Mouse (Mus musculus): ENCODE measurements around the gene Tmem182. TPM values are rescaled to one million over a fixed set of nuclear protein-coding genes. Genes with fewer than 3 reads are reported as not detected.

Gene Tmem182
- total RNA-seq (2021), result 100 to 1,000 TPM; 124 to 131 TPM

DNA sequence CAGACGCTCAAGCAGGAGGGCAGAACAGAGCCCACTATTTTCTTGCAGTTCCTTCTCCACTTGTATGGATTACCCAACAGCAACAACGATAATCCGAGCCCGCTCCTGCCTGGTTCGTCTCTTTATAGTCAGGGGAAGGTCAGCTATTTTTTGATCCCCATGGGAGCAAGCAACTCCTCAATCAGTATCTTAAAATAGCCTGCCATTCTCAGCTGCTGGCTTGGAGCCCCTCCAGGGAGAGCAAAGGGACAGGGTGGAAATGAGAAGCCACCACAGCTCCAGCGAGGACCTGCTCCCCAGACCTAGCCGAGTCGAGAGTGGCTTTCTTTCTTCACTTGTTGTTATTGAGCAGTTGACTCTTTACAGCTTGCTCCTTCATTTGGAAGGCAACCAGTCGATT lies at the start of gene Tmem182:
Gene Tmem182 (plus strand): TSS at position 251 of the 400 bp plus-strand sequence.
- intact Hi-C loops (cut with DNase I), result no loop called here
- peak; percentile 89 to 90 for DNase-seq

GRCm38 (mm10) chr1:40759751-40760445 lies 45.5 kb upstream of the Tmem182 start:
- no peak for DNase-seq
- intact Hi-C loops (cut with DNase I), result no loop called here

DNA sequence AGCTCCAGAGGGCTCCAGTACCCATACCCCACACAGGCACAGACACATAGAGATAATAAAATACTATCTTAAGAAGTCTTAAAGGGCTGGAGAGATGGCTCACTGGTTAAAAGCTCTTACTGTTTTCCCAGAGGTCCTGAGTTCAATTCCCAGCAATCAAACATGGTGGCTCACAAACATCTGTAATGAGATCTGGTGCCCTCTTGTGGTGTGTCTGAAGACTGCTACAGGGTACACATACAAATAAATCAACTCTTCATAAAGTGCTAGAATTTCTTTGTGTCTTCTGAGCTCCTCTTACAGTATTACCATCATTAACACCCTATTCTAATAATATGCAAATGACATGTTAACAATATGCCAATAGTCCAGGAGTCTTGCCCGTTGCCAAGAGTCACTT lies 41.4 kb upstream of the Tmem182 start:
- intact Hi-C loops (cut with DNase I), result no loop called here
- DNase-seq, result no peak

GRCm38 (mm10) chr1:40764701-40765275 lies 40.6 kb upstream of the Tmem182 start:
- DNase-seq, result no peak
- intact Hi-C loops (cut with DNase I), result loop anchor here (5.0 kb wide), 2 partner anchors 87 to 187 kb away; no protein-coding TSS in a partner anchor

DNA sequence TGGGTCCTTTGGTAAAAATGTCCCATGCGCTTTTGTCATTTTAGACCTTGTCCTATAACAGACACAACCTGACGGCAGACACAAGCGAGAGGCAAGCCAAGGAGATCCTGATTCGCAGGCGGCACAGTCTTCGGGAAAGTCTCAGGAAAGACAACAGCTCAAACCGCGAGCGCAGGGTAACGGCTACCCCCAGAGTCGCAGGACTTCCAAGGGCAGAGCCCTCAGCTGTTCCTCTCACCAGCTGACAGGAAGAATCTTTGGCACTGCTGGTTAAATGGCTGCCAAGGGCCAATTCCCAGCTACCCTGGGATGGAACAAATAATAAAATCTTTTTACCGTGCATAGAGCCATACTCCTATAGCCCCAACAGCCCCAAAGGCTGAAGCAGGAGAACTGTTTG lies 39.9 kb upstream of the Tmem182 start:
- intact Hi-C loops (cut with DNase I), result loop anchor here (5.0 kb wide), 2 partner anchors 88 to 188 kb away; no protein-coding TSS in a partner anchor
- DNase-seq, result no peak

DNA sequence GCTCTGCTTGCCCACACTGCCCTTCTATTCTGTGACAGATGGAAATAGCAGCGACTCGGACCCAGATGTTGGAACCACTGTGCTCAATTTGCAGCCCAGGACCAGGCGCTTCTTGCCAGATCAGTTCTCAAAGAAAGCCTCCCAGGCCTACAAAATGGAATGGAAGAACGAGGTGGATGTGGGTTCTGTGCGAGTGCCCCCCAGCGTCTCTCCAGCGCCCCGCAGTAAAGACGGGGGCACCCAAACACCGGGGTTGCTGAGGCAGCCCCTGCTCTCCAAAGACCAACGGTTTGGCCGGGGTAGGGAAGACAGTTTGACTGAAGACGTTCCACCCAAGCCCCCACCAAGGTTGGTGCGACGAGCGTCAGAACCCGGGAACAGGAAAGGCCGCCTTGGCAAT lies 37.8 kb upstream of the Tmem182 start:
- no peak for DNase-seq
- intact Hi-C loops (cut with DNase I), result loop anchor here (5.0 kb wide), 2 partner anchors 90 to 190 kb away; no protein-coding TSS in a partner anchor

DNA sequence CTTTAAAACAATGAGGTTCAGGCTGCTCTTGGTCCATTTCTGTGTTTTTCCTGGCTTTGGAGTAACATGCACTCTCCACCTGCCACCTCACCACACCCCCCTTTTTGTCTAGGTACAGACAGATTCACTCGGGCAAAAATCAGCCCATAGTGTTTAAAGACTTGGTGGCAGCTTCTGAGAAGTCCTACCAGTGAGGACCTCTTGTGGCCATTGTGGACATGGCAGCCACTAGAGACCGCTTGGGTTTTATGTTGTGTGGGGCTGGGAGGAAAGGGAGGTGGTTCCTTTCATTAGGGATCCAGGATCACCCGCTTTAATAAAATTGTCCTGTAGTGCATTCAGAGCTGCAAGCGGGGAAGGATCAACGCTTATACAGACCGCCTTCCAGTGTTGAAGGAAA lies 36.8 kb upstream of the Tmem182 start:
- peak; percentile 58 to 62 for DNase-seq
- intact Hi-C loops (cut with DNase I), result loop anchor here (2.0 to 5.0 kb wide), 3 partner anchors 91 to 191 kb away; no protein-coding TSS in a partner anchor

DNA sequence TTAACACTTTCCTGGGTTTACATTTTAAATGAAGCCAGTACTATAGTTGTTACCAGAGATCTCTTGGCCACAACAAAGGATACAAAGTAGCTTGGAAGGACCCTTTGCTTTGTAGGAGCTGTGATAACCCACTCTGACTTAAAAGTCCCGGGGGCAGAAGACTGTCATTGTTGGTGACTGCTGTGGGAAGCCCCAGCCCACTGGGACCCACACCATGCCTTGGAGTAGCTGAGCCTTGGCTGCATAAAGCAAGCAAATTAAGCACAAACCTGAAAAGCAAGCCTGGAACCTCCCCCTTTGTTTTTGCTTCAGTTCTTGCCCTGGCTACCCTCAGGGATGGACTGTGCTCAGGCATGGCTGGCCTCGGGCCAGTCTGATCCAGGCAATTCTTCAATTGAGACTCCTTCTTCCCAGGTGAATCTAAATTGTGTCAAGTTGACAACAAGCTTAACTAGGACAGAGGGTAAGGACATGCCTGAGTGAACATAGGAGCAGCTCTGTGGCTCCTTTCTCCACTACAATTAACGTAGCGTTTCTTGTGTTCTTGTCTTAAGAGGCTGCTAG lies 36.0 kb upstream of the Tmem182 start:
- DNase-seq, result no peak
- intact Hi-C loops (cut with DNase I), result loop anchor here (2.0 to 5.0 kb wide), 3 partner anchors 92 to 192 kb away; no protein-coding TSS in a partner anchor

GRCm38 (mm10) chr1:40771196-40771970 lies 34.0 kb upstream of the Tmem182 start:
- intact Hi-C loops (cut with DNase I), result no loop called here
- no peak for DNase-seq

- intact Hi-C loops (cut with DNase I), result no loop called here
- DNase-seq, result no peak
These were observed 32.2 kb upstream of the Tmem182 start for GRCm38 (mm10) chr1:40773234-40773633.

DNA sequence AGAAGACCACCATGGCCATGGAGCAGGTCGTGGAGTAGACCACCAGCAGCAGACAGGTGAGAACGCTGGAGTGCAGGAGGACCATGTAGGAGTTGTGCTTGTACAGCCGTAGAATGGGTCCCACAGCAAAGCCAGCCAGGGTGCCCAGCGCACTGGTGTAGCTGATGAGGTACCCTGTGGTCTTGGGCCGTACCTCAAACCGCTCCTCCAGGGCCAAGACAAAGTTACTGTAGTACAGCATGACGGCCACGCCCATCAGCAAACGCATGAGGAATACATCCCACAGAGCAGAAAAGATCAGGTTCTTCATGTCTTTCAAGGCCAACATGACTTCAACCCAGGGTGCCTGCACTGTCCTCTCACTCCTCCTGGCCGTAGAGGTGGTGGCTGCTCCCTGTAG lies 31.4 kb upstream of the Tmem182 start:
- intact Hi-C loops (cut with DNase I), result no loop called here
- DNase-seq, result no peak

- intact Hi-C loops (cut with DNase I), result no loop called here
- DNase-seq, result no peak
These were observed 29.3 kb upstream of the Tmem182 start for GRCm38 (mm10) chr1:40776102-40776501.

GRCm38 (mm10) chr1:40776763-40777162 lies 28.6 kb upstream of the Tmem182 start:
- intact Hi-C loops (cut with DNase I), result no loop called here
- DNase-seq, result no peak

DNA sequence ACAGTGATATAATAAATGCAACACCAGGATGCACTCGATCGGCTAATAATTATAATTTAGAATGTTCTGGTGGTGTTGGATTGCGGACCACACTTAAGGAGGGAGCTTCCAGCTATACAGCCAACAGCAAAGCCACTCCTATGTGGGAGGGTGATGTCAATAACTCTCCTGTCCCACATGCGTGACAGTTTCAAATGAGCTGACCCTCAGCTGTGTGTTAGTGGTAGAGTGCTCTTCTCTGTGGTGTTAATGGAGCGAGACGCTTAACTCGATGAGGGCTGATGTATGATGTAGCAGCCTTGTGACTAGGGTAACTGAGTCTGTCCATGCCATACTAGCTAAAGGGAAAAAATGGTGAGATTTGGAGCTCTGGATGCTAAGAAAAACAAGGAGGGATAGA lies 22.0 kb upstream of the Tmem182 start:
- intact Hi-C loops (cut with DNase I), result no loop called here
- DNase-seq, result no peak

DNA sequence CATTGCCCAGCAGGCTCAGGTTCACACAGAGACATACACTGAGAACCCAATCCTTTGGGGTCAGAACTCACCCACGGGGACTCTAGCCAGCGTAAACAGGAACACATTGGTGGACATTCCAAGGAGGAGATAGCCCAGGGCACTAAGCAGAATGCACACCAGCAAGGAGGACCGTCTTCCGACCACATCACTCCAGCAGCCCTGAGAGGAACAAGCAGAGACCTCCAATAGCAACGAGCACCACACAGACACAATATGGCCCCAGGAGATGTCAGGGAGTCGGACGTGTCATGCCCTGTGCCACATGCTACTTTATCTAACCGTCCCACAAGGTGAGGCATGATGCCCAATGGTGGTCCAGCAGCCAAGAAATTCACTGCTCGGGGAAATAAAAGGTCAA lies 21.1 kb upstream of the Tmem182 start:
- no peak for DNase-seq
- intact Hi-C loops (cut with DNase I), result no loop called here

- DNase-seq, result no peak
- intact Hi-C loops (cut with DNase I), result no loop called here
These were observed 19.4 kb upstream of the Tmem182 start for GRCm38 (mm10) chr1:40785876-40786445.

DNA sequence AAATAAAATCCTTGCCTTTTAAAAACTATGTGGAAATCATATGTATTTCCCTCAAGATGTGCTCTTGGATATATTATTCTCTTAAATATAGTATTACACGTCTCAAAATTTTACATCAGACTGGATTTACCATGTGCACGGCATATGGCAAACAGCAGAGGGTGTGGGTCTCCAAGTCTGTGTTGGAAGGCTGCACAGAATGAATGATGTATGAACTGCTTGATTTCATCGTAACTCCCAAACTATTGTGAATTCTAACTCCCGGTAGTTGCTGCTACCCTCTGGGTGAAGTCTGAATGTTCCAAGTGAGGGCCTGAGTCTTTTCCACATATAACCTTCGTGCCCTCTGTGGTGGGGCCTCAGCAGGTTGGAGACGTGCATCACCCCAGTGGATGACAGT lies 16.4 kb upstream of the Tmem182 start:
- intact Hi-C loops (cut with DNase I), result no loop called here
- no peak for DNase-seq

GRCm38 (mm10) chr1:40789666-40790233 lies 15.7 kb upstream of the Tmem182 start:
- DNase-seq, result peak; percentile 24 to 30
- intact Hi-C loops (cut with DNase I), result no loop called here

DNA sequence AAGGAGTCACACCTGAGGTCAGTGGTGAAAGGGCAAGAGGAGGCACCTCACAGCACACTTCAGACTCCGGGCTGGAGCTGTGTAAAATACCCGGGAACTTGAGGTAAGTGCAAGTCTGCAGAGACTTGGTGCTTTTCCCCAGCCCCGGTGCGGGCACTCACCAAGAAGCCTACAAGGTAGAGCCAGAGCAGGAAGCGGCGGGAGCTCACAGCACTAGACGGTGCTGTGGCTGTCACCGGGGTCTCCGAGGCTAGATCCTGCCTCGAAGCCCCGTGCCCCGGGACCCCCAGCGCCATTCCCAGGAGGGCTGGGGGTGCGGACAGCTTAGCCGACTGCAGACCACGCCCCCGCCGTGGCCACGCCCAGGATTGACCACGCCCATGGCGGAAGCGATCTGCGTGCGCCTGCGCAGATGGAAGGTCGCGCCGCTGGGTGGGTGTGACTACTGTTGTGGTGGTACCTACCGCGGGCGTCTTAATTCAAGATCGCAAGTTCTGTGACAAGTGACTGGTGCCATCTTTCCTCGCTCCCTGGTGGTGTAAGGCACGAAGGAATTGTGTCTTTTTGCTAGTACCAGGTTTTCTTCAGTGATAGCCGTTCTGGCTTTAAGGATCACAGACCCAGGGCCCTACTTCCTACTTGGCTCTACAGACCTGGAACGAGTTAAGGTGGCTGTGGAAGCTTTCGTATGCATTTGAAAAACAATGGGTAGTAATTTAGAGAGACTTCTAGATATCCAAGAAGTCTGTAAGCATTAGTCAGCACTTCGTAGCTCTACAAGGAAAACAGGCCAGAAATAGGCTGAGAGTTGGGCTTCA lies 14.9 kb upstream of the Tmem182 start, which contains the start of gene Mfsd9:
Gene Mfsd9 (minus strand): TSS at position 364 of the 818 bp plus-strand sequence.
- peak; percentile 92 to 95 for DNase-seq

More for the DNA sequence above, 14.9 kb upstream of the Tmem182 start, which contains the start of gene Mfsd9:
- intact Hi-C loops (cut with DNase I), result no loop called here

All from heart, postnatal 10 days (tissue).